Mouse (Mus musculus): ENCODE data around the gene Dyrk1a. TPM values are rescaled to one million over a fixed set of nuclear protein-coding genes. Genes with fewer than 3 reads are reported as not detected.

Dyrk1a gene
- polyA plus RNA-seq, 1 experiment from 2014 or later: 9.5 TPM

GRCm38 (mm10) chr16:94575757-94576156 lies 5.9 kb downstream of the Dyrk1a start:
- Histone ChIP-seq H3K9ac (replicated peaks) (no peak overlapping the region), H3K4me3 (replicated peaks) (no peak overlapping the region), H3K27me3 (replicated peaks) (no peaks in the 10 kb centered on the region), H3K27ac (replicated peaks) (no peak overlapping the region), H3K4me2 (no peak overlapping the region), H3K36me3 (no peaks in the 10 kb centered on the region), H3K9me3 (replicated peaks) (no peaks in the 10 kb centered on the region), H3K4me1 (peaks cover 63% of the 10 kb centered on the region)
- no peak for ATAC-seq (ENCODE audit: low FRiP score)
- WGBS: 70% methylated on average over 5 of the region's 5 CpGs

- H3K9me3 ChIP-seq (replicated peaks): no peaks in the 10 kb centered on the region
- no peak overlapping the region for H3K9ac ChIP-seq (replicated peaks)
- H3K27me3 ChIP-seq (replicated peaks): no peaks in the 10 kb centered on the region
- H3K4me2 ChIP-seq: no peak overlapping the region
- WGBS: 95% methylated on average over 4 of the region's 4 CpGs
- no peak for ATAC-seq (ENCODE audit: low FRiP score)
- H3K4me1 ChIP-seq: peaks cover 61% of the 10 kb centered on the region
- H3K36me3 ChIP-seq: no peaks in the 10 kb centered on the region
- no peak overlapping the region for H3K4me3 ChIP-seq (replicated peaks)
- no peak overlapping the region for H3K27ac ChIP-seq (replicated peaks)
These were observed 9.5 kb downstream of the Dyrk1a start for GRCm38 (mm10) chr16:94579348-94579747.

GRCm38 (mm10) chr16:94580844-94581405 lies 11.1 kb downstream of the Dyrk1a start:
- 33% methylated on average over 7 of the region's 7 CpGs for WGBS
- H3K9ac ChIP-seq (replicated peaks): no peak overlapping the region
- H3K27me3 ChIP-seq (replicated peaks): no peaks in the 10 kb centered on the region
- no peak overlapping the region for H3K4me2 ChIP-seq
- H3K27ac ChIP-seq (replicated peaks): no peak overlapping the region
- H3K4me3 ChIP-seq (replicated peaks): no peak overlapping the region
- ATAC-seq (ENCODE audit: low FRiP score): no peak
- no peaks in the 10 kb centered on the region for H3K36me3 ChIP-seq
- no peaks in the 10 kb centered on the region for H3K9me3 ChIP-seq (replicated peaks)
- H3K4me1 ChIP-seq: peaks cover 59% of the 10 kb centered on the region

GRCm38 (mm10) chr16:94586349-94586990 lies 16.7 kb downstream of the Dyrk1a start:
- 50% methylated on average over 7 of the region's 7 CpGs for WGBS
- no peak overlapping the region for H3K9ac ChIP-seq (replicated peaks)
- ATAC-seq (ENCODE audit: low FRiP score): no peak
- H3K9me3 ChIP-seq (replicated peaks): no peaks in the 10 kb centered on the region
- no peaks in the 10 kb centered on the region for H3K27me3 ChIP-seq (replicated peaks)
- H3K4me1 ChIP-seq: peaks cover 81% of the 10 kb centered on the region
- no peaks in the 10 kb centered on the region for H3K36me3 ChIP-seq
- no peak overlapping the region for H3K4me3 ChIP-seq (replicated peaks)
- 0 out of 2 replicates have a peak overlapping the region, but pooled peaks have one; percentile 11 for H3K27ac ChIP-seq (replicated peaks)
- H3K4me2 ChIP-seq: no peak overlapping the region

GRCm38 (mm10) chr16:94587461-94587860 lies 17.7 kb downstream of the Dyrk1a start:
- H3K9ac ChIP-seq (replicated peaks): no peak overlapping the region
- H3K4me1 ChIP-seq: peaks cover 76% of the 10 kb centered on the region
- H3K27me3 ChIP-seq (replicated peaks): no peaks in the 10 kb centered on the region

GRCm38 (mm10) chr16:94588171-94588570 lies 18.4 kb downstream of the Dyrk1a start:
- no peaks in the 10 kb centered on the region for H3K27me3 ChIP-seq (replicated peaks)
- WGBS: 55% methylated on average over 8 of the region's 8 CpGs
- H3K27ac ChIP-seq (replicated peaks): no peak overlapping the region; the same call in 1 of the 2 replicates
- H3K9me3 ChIP-seq (replicated peaks): no peaks in the 10 kb centered on the region
- H3K4me3 ChIP-seq (replicated peaks): no peak overlapping the region
- H3K9ac ChIP-seq (replicated peaks): no peak overlapping the region
- peaks cover 75% of the 10 kb centered on the region for H3K4me1 ChIP-seq
- no peaks in the 10 kb centered on the region for H3K36me3 ChIP-seq
- no peak overlapping the region for H3K4me2 ChIP-seq
- 0 out of 2 replicates have a peak, but pooled peaks have one; percentile 10 for ATAC-seq (ENCODE audit: low FRiP score)

More at GRCm38 (mm10) chr16:94587461-94587860, 17.7 kb downstream of the Dyrk1a start:
- ATAC-seq (ENCODE audit: low FRiP score): no peak
- Histone ChIP-seq H3K4me2 (no peak overlapping the region), H3K4me3 (replicated peaks) (no peak overlapping the region), H3K9me3 (replicated peaks) (no peaks in the 10 kb centered on the region), H3K27ac (replicated peaks) (no peak overlapping the region), H3K36me3 (no peaks in the 10 kb centered on the region)
- 80% methylated on average over 4 of the region's 4 CpGs for WGBS

GRCm38 (mm10) chr16:94588974-94589373 lies 19.2 kb downstream of the Dyrk1a start:
- Histone ChIP-seq H3K4me1 (peaks cover 67% of the 10 kb centered on the region), H3K27me3 (replicated peaks) (no peaks in the 10 kb centered on the region), H3K9me3 (replicated peaks) (no peaks in the 10 kb centered on the region), H3K27ac (replicated peaks) (0 out of 2 replicates have a peak overlapping the region, but pooled peaks have one; percentile 33), H3K4me3 (replicated peaks) (no peak overlapping the region), H3K4me2 (no peak overlapping the region), H3K9ac (replicated peaks) (no peak overlapping the region), H3K36me3 (no peaks in the 10 kb centered on the region)
- 91% methylated on average over 6 of the region's 6 CpGs for WGBS
- ATAC-seq (ENCODE audit: low FRiP score): no peak

GRCm38 (mm10) chr16:94589648-94590047 lies 19.8 kb downstream of the Dyrk1a start:
- Histone ChIP-seq H3K4me2 (no peak overlapping the region), H3K27ac (replicated peaks) (0 out of 2 replicates have a peak overlapping the region, but pooled peaks have one; percentile 33), H3K4me1 (peaks cover 65% of the 10 kb centered on the region), H3K9ac (replicated peaks) (no peak overlapping the region), H3K4me3 (replicated peaks) (no peak overlapping the region), H3K27me3 (replicated peaks) (no peaks in the 10 kb centered on the region), H3K9me3 (replicated peaks) (no peaks in the 10 kb centered on the region), H3K36me3 (no peaks in the 10 kb centered on the region)
- ATAC-seq (ENCODE audit: low FRiP score): no peak
- WGBS: 79% methylated on average over 1 of the region's 1 CpGs

- Histone ChIP-seq H3K9ac (replicated peaks) (no peak overlapping the region), H3K27ac (replicated peaks) (no peak overlapping the region), H3K4me3 (replicated peaks) (no peak overlapping the region), H3K4me2 (no peak overlapping the region), H3K4me1 (peaks cover 60% of the 10 kb centered on the region), H3K36me3 (no peaks in the 10 kb centered on the region), H3K9me3 (replicated peaks) (no peaks in the 10 kb centered on the region), H3K27me3 (replicated peaks) (no peaks in the 10 kb centered on the region)
- WGBS: 76% methylated on average over 1 of the region's 1 CpGs
- ATAC-seq (ENCODE audit: low FRiP score): no peak
These were observed 20.4 kb downstream of the Dyrk1a start for GRCm38 (mm10) chr16:94590214-94590613.

- H3K9ac ChIP-seq (replicated peaks): no peak overlapping the region
- H3K4me1 ChIP-seq: peaks cover 55% of the 10 kb centered on the region
- no peaks in the 10 kb centered on the region for H3K36me3 ChIP-seq
- no peak for ATAC-seq (ENCODE audit: low FRiP score)
- no peaks in the 10 kb centered on the region for H3K9me3 ChIP-seq (replicated peaks)
- no peaks in the 10 kb centered on the region for H3K27me3 ChIP-seq (replicated peaks)
- H3K4me2 ChIP-seq: no peak overlapping the region
- H3K27ac ChIP-seq (replicated peaks): no peak overlapping the region
- 52% methylated on average over 8 of the region's 8 CpGs for WGBS
- H3K4me3 ChIP-seq (replicated peaks): no peak overlapping the region
These were observed 21.2 kb downstream of the Dyrk1a start for GRCm38 (mm10) chr16:94590977-94591376.

- no peaks in the 10 kb centered on the region for H3K9me3 ChIP-seq (replicated peaks)
- H3K4me3 ChIP-seq (replicated peaks): no peak overlapping the region
- H3K4me2 ChIP-seq: no peak overlapping the region
- H3K9ac ChIP-seq (replicated peaks): no peak overlapping the region
- H3K4me1 ChIP-seq: peaks cover 49% of the 10 kb centered on the region
- no peaks in the 10 kb centered on the region for H3K27me3 ChIP-seq (replicated peaks)
- no peak for ATAC-seq (ENCODE audit: low FRiP score)
- H3K36me3 ChIP-seq: no peaks in the 10 kb centered on the region
- H3K27ac ChIP-seq (replicated peaks): no peak overlapping the region
- WGBS: 82% methylated on average over 3 of the region's 3 CpGs
These were observed 21.7 kb downstream of the Dyrk1a start for GRCm38 (mm10) chr16:94591536-94591935.

GRCm38 (mm10) chr16:94596633-94597032 lies 26.8 kb downstream of the Dyrk1a start:
- no peaks in the 10 kb centered on the region for H3K36me3 ChIP-seq
- peaks cover 37% of the 10 kb centered on the region for H3K4me1 ChIP-seq

More at GRCm38 (mm10) chr16:94596633-94597032, 26.8 kb downstream of the Dyrk1a start:
- ATAC-seq (ENCODE audit: low FRiP score): no peak
- H3K9me3 ChIP-seq (replicated peaks): no peaks in the 10 kb centered on the region
- no peak overlapping the region for H3K9ac ChIP-seq (replicated peaks)
- no peak overlapping the region for H3K4me2 ChIP-seq
- no peaks in the 10 kb centered on the region for H3K27me3 ChIP-seq (replicated peaks)
- no peak overlapping the region for H3K4me3 ChIP-seq (replicated peaks)
- WGBS: 89% methylated on average over 2 of the region's 2 CpGs
- no peak overlapping the region for H3K27ac ChIP-seq (replicated peaks)
